Mouse (Mus musculus) left cerebral cortex, adult 11 months (tissue): ENCODE results near the gene Asb1.

Source experiments
- DNase-seq: peaks from one replicate; pipeline ENCODE4 v3.0.0; 2022; ENCODE audit warnings: low spot score

Asb1 gene

DNA sequence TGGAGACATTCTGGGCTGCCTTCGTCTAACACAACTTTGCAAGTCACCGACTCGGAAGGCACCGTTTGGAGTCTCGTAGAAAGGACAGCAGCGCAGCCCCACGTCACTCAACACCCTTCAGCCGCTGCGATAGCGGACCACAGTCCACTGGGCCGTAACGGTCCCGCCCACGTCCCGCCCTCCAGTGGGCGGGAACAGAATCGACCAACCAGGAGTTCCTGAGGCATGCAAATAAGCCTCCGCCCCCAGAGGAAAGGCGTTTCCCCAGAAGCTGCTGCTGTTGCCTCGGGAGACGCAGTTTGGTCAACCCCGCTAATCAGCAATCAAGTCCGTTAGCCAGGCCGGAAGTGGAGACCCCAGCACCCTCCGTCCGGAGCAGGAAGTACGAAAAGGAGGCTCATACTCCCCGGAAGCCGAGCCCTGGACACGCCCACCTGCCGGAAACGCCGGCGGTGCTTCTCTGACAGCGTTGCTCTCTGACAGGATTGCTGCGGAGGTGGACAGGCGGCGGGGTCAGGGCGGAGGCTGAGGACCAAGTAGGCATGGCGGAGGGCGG lies at the start of gene Asb1:
Asb1 (plus strand) TSS at position 274 of the 556 bp plus-strand sequence.
- DNase-seq: peak; percentile 92

DNA sequence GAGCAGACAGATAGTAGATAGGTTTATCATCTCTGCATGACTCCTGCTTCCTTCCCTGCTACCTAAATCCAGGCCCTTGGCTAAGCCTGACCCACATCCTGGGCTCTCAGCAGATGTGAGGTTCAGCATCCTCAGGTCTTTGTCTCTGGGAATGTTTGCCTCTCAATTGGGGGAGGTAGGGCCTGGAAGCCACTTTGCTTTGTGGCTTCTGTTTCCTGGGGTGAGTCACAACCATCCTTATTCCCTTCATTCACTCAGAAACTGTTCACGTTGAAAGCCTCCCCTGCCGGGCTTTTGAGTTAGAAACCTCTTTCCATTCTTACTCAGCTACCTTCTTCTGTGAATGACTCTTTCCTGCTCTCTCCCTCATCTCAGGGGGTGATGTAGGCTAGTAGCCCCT lies 47.6 kb upstream of the Asb1 start:
- no peak for DNase-seq

GRCm38 (mm10) chr1:91493938-91494337 lies 46.4 kb upstream of the Asb1 start:
- no peak for DNase-seq

DNA sequence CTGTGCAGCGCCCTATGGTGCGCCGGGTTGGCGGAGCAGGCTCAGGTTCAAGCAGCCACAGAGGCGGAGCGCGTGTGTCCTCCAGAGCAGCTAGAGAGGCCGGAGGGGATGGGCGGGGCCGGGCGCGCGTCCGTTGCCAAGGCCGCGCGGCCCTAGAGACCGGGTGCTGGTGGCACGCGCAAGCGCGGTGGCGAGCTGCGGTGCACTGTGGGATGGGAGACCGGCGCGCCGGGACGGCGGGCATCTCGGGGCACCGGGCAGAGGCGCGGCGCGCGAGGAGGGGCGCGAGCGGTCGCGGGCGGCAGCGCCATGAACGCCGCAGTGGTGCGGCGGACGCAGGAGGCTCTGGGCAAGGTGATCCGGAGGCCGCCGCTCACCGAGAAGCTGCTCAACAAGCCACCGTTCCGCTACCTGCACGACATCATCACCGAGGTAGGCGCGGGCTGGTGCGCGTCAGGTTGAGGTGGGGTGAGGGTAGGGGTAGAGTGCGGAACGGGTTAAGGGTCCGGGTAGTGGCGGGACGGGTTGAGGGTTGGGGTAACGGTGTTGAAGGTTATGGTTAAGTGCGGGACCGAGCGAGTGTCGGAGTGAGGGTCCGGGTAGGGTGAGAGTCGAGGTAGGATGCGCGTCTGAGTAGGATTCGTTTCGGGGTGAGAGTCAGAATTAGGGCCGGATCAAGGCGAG lies 45.7 kb upstream of the Asb1 start, which contains the start of gene Traf3ip1:
Traf3ip1 (plus strand) TSS at position 191 of the 684 bp plus-strand sequence.
- DNase-seq: peak; percentile 88

- no peak for DNase-seq
Observed at GRCm38 (mm10) chr1:91495321-91495720, 45.0 kb upstream of the Asb1 start.

DNA sequence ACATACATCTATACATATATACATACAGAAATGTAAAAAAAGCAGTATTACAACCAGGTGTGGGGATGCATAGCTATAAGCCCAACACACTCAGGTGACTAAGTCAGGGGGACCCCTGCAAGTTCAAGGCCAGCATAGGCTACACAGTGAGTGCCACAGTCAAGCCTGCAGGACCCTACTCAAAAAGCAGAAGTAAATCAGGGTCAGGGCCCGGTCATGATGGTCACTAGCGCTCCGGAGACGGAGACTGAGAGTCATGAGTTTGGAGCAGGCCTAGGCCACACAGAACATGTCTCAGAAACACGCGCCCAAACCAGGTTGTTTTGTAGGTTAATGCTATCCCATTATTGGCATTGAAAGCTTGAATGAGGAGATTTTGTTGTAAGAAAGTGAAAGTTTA lies 41.8 kb upstream of the Asb1 start:
- DNase-seq: no peak

DNA sequence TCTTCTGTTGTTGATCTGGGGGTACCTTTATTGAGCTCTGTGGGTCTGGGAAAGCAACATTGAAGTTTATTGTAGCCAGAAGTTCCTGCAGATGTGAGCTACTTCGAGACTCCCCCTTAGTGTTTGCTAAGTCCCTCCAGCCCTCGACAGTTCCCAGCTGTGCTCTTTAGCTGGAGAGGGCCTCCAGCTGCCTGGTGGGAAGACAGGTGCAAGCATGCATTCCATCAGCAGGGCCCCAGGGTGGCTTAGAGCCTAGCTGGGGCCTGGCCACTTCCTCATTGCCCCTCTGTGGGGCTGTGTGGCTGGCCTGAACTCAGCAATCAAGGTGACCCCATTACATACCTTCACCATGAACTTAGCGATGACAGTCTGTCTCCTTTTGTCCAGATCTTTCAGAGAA lies 35.7 kb upstream of the Asb1 start:
- DNase-seq: no peak

DNA sequence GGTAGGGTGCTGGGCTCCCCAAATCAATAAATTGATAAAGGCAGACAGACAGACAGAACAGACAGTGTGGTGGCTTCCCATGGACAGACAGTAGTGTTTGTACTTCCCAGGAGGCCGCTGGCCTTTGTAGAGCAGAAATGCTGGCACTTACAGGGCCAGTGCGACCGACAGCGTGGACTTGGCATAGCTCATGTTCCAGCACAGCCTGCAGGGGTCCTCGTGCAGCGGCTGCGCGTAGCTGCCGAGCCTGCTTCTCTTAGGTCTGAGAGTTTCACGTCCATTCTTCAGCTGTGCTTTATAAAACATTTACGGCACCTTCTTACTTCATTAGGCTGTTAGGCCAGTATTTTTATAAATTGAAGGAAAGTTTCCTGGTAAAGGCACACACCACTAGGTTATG lies 25.4 kb upstream of the Asb1 start:
- DNase-seq: no peak

DNA sequence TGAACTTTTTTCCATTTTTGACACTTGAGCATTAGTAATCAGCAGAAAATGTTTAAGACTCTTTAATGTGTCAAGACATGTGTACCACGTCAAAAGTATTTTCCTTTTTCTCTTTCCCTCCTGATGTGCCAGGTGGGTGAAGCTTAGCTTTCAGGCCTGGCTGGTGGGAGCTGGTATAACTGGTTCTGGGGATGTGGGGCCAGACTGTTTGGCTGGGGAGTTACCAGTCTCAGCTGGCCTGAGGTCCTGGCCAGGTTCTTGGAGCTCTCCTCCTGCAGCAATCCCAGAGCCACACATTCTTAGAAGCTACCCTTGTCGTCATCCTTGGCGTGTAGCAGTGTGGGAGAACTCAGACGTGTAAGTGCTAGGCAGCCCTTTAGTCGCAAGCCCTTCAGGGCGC lies 24.7 kb upstream of the Asb1 start:
- no peak for DNase-seq

- peak; percentile 19 for DNase-seq
Observed at GRCm38 (mm10) chr1:91523759-91524158, 16.6 kb upstream of the Asb1 start.

- DNase-seq: no peak
Observed at GRCm38 (mm10) chr1:91525838-91526237, 14.5 kb upstream of the Asb1 start.

GRCm38 (mm10) chr1:91530166-91530565 lies 10.2 kb upstream of the Asb1 start:
- DNase-seq: no peak

DNA sequence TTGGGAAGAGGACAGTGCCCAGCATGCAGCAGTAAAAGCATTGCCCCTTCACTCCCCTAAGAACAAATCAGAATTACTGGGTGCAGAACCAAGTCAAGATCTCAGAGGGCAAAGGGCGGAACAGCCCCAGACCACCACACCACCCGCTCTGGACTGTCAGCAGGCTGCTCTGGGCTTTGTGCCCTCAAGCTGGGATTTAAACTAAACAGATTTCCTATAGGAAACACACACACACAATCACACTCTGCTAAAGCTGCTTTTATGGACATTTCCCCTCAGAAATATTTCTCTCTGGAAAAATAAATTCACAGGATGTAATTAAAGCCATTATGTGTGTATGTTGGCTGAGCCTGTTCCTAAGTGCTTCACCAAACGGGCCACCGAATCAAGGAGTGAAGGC lies 8.1 kb upstream of the Asb1 start:
- DNase-seq: no peak

DNA sequence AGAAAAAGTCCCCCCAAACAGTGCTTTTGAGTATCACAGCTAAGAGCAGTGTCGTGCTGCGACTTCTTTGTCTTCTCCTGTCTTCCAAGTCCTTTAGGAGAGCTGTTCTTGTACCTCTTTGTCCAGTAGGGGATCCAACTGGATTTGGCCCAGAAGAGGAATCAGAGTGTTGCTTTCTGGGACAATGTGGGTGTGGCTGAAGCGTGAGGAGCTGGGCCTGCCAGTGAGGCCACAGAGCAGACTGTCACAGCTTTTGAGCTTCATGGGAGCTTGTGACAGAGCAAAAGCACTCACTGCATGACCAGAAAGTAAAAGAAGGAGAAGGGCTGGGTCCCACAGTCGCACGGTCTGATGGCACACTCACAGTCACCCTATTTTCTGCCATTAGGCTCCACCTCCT lies 7.5 kb upstream of the Asb1 start:
- no peak for DNase-seq

DNA sequence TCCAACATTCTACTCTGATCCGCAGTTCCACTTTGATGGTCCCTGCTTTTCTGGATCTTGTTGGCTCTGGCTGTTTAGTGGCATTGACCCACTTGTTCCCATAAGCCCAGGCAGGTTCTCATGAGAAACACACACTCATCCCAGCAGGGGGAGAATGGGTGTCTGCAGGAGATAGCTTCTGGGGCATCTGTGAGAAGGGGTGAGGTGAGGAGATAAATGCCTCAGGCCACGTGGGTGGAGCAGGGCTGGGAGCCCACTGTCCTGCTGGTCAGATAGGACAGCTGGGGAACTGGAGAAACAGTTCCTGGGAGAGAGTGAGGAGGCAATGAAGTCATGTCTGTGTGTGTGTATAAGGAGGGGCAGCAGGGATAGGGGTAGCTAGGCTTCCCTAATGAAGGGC lies 6.9 kb upstream of the Asb1 start:
- no peak for DNase-seq

GRCm38 (mm10) chr1:91533961-91534723 lies 6.2 kb upstream of the Asb1 start:
- DNase-seq: no peak

DNA sequence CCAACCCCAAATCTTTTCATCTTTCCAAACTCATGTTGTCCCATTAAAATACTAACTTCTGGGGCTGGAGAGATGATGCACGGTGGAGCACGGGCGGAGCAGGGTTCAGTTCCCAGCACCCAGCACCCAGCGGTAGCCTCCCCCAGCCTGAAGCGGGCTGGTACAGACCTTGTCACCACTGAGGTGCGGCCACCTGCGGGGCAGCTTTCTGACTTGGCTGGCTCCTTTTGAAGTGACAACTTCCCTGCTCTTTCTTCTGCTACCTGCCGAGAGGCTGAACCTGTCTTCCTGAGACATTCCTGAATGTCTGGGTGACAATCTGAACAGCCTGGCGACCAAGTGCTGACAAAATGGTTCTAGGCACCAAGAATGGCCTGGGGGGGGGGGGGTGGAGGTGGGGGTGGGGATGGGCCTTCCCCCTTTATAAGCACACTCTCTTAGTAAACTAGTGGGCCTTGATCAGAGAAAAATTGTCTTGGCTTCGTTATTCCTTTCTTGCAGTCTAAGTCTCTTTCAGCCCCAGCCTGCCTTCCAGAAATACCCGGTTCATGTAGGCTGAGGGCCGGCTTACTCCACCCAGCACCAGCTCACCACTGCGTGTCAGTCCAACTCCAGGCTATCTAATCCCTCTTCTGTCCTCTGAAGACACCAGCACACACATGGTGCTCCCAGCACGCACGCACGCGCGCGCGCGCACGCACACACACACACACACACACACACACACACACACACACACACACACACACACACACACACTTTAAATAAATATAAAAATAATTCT lies 2.4 kb upstream of the Asb1 start:
- DNase-seq: no peak

DNA sequence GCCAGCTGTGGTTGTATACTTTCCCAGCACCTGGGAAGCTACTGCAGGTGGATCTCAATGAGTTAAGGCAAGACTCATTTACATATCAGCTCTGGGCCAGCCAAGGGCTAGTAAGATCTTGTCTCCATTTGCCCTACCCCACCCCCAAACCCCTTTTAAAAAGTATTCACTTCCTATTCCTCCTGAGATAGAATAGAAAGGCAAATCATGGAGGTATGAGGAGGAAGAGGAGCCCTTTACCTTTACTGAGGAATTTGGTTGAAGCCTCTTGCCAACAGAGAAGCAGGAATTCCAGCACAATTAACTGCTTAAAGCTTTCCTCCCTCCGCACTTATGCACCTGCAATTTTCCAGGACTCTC lies 1.8 kb upstream of the Asb1 start:
- DNase-seq: no peak

- DNase-seq: no peak
Observed at GRCm38 (mm10) chr1:91539246-91539645, 1.1 kb upstream of the Asb1 start.

DNA sequence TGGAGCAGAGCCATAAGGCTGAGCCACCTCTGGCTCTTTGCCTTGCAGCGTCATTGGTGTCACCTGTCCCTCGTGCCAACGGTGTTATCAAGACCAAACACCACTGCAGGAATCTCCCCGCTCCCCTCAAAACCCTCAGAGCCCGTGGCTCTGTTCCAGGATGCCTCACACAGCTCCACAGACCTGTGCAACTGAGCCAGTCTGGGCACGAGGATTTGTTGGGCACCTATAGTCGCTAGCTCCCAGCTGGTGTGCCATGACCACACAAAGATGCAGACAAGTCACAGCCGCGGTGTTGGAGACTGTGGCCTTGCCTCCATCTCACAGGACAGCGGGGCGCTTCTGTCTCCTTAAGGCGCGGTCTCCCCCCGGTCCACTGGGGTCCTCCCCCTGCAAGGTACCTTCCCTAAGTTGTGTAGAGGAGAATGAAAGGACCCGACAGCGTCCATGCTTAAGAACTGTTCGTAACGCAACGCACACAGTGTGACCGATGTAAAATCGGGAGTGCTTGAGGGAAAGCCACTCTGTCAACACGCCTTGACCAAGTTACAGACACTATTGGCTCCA lies 557 bp upstream of the Asb1 start:
- DNase-seq: no peak

- DNase-seq: no peak
Observed at GRCm38 (mm10) chr1:91541042-91541592, 773 bp downstream of the Asb1 start.

DNA sequence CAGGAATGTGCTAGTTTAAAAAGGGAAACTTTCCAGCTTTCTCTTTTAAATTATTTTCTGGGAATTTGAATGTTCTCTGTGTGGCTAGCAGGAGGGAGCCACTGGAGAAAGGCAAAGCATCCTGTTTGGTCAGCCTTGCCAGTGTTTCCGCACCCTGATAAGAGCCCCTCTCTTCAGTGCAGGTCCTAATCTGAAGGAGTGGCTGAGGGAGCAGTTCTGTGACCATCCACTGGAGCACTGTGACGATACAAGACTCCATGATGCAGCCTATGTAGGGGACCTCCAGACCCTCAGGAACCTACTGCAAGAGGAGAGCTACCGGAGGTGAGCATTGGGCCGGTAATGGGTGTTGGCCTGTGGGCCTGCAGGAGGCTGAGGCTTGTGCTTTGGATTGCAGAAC lies 3.6 kb downstream of the Asb1 start:
- DNase-seq: no peak
